Comparison of ENCODE assay signal across 8 mouse cellular contexts in genomic region chr12:108763057-108763796, GRCm38 (mm10). TPM values are rescaled to one million over a fixed set of nuclear protein-coding genes. Genes with fewer than 3 reads are reported as not detected.
DNase-seq lines count a peak whose midpoint lies in the region; ATAC-seq and TF ChIP-seq lines count a peak whose summit lies in the region.

No protein-coding gene starts in this region.

- no peak for ATAC-seq in kidney, embryonic 16.5 days (ENCODE audit: low FRiP score, low TSS enrichment)
- peak; percentile 52 for ATAC-seq in intestine, embryonic 16.5 days
- ATAC-seq in forebrain, embryonic 15.5 days (replicated peaks): no peak

- no peaks in the 10 kb centered on the region for H3K9me3 ChIP-seq in kidney, embryonic 16.5 days (ENCODE audit: low read length)
- no peaks in the 10 kb centered on the region for H3K9me3 ChIP-seq in intestine, embryonic 16.5 days (ENCODE audit: control insufficient read depth, low read length)
- no peaks in the 10 kb centered on the region for H3K9me3 ChIP-seq in forebrain, embryonic 15.5 days

- H3K27me3 ChIP-seq in kidney, embryonic 16.5 days (ENCODE audit: insufficient read depth, low read length): no peaks in the 10 kb centered on the region
- H3K27me3 ChIP-seq in intestine, embryonic 16.5 days (replicated peaks; ENCODE audit: control insufficient read depth, insufficient read depth, low read length): no peaks in the 10 kb centered on the region
- H3K27me3 ChIP-seq in spleen, adult 2 months (ENCODE audit: control insufficient read depth, insufficient read depth, low read length): no peaks in the 10 kb centered on the region
- no peaks in the 10 kb centered on the region for H3K27me3 ChIP-seq in forebrain, embryonic 15.5 days

- H3K36me3 ChIP-seq in kidney, embryonic 16.5 days (ENCODE audit: insufficient read depth, low read length): no peaks in the 10 kb centered on the region
- H3K36me3 ChIP-seq in intestine, embryonic 16.5 days (ENCODE audit: control insufficient read depth, insufficient read depth, low read length): no peaks in the 10 kb centered on the region
- H3K36me3 ChIP-seq in spleen, adult 2 months (ENCODE audit: control insufficient read depth, insufficient read depth, low read length): no peaks in the 10 kb centered on the region
- H3K36me3 ChIP-seq in forebrain, embryonic 15.5 days: no peaks in the 10 kb centered on the region

- H3K4me2 ChIP-seq in kidney, embryonic 16.5 days (replicated peaks; ENCODE audit: low read depth, low read length): no peak overlapping the region
- H3K4me2 ChIP-seq in intestine, embryonic 16.5 days (ENCODE audit: low read depth, low read length): no peak overlapping the region
- no peak overlapping the region for H3K4me2 ChIP-seq in forebrain, embryonic 15.5 days (replicated peaks)

- no peak overlapping the region for H3K4me3 ChIP-seq in kidney, embryonic 16.5 days (ENCODE audit: low read length)
- no peak overlapping the region for H3K4me3 ChIP-seq in brown adipose tissue, adult 24 weeks (ENCODE audit: insufficient read depth, low read depth, low read length)
- H3K4me3 ChIP-seq in intestine, embryonic 16.5 days (ENCODE audit: low read length): no peak overlapping the region
- peak overlapping the region; percentile 23; the same call in 1 of the 2 replicates for H3K4me3 ChIP-seq in spleen, adult 2 months (ENCODE audit: extremely low read depth, insufficient read depth, insufficient read length)
- no peak overlapping the region for H3K4me3 ChIP-seq in forebrain, embryonic 15.5 days

- no peak for TF ChIP-seq POLR2A in spleen, adult 2 months (IDR thresholded peaks at IDR 0.05; ENCODE audit: low read depth, low read length)

- peak; percentile 31 for DNase-seq in kidney, adult 9 months
- DNase-seq in spleen, adult 2 months (ENCODE audit: low read depth in 1 of 2, low spot score in 2 of 2): peak; percentile 52 to 61
- no peak for DNase-seq in right cerebral cortex, postnatal 10 days (ENCODE audit: low spot score in 2 of 2)
- no peak for DNase-seq in right cerebral cortex, postnatal 4 days

- no peak overlapping the region for H3K27ac ChIP-seq in kidney, embryonic 16.5 days (ENCODE audit: low read length)
- peak overlapping the region; percentile 61 for H3K27ac ChIP-seq in brown adipose tissue, adult 24 weeks (replicated peaks; ENCODE audit: low read depth, low read length)
- H3K27ac ChIP-seq in intestine, embryonic 16.5 days (ENCODE audit: low read length): no peak overlapping the region
- H3K27ac ChIP-seq in spleen, adult 2 months (ENCODE audit: insufficient read depth, low read length): peak overlapping the region; percentile 72
- no peak overlapping the region for H3K27ac ChIP-seq in forebrain, embryonic 15.5 days (replicated peaks)

- peak; percentile 35; the same call in 1 of the 2 replicates for TF ChIP-seq CTCF in spleen, adult 2 months (IDR thresholded peaks at IDR 0.05; ENCODE audit: extremely low read depth, insufficient read depth, insufficient read length, insufficient replicate concordance)

- no peak overlapping the region for H3K9ac ChIP-seq in kidney, embryonic 16.5 days (replicated peaks; ENCODE audit: low read length)
- no peak overlapping the region for H3K9ac ChIP-seq in intestine, embryonic 16.5 days (ENCODE audit: low read depth, low read length)
- H3K9ac ChIP-seq in forebrain, embryonic 15.5 days (replicated peaks): no peak overlapping the region

- WGBS in kidney, embryonic 16.5 days: 73% methylated on average over 9 of the region's 9 CpGs
- WGBS in intestine, embryonic 16.5 days: 64% methylated on average over 9 of the region's 9 CpGs
- WGBS in spleen, adult 2 months: 15% methylated on average over 9 of the region's 9 CpGs
- 71% methylated on average over 9 of the region's 9 CpGs for WGBS in forebrain, embryonic 15.5 days

- H3K4me1 ChIP-seq in kidney, embryonic 16.5 days (ENCODE audit: insufficient read depth, low read length): peaks cover 22% of the 10 kb centered on the region
- H3K4me1 ChIP-seq in brown adipose tissue, adult 24 weeks (ENCODE audit: control insufficient read depth, insufficient read depth, insufficient read length, low read length): peaks cover 16% of the 10 kb centered on the region
- peaks cover 23% of the 10 kb centered on the region for H3K4me1 ChIP-seq in intestine, embryonic 16.5 days (ENCODE audit: control insufficient read depth, insufficient read depth, low read length)
- peaks cover 37% of the 10 kb centered on the region for H3K4me1 ChIP-seq in spleen, adult 2 months (ENCODE audit: control insufficient read depth, insufficient read depth, insufficient read length)
- H3K4me1 ChIP-seq in forebrain, embryonic 15.5 days: peaks cover 10% of the 10 kb centered on the region

RNA-seq across cellular contexts. Expression of gene Yy1, which starts 29.5 kb away (rescaled TPM):
- 15.9 and 16.9 TPM in 2 replicates for polyA plus RNA-seq in kidney, embryonic 16.5 days (2015; fragmentation: Nextera tagmentation; extraction: Ambion mirVana)
- polyA plus RNA-seq in brown adipose tissue, adult 24 weeks (2012; ENCODE audit: insufficient read depth, insufficient read length, missing spikeins): 27.6 and 29.0 TPM in 2 replicates
- 10.0 and 11.4 TPM in 2 replicates for polyA plus RNA-seq in intestine, embryonic 16.5 days (2015; fragmentation: Nextera tagmentation; extraction: Ambion mirVana)
- 15.2 and 21.0 TPM in 2 replicates for polyA plus RNA-seq in spleen, adult 2 months (2012; rRNA removed)
- 17.2 and 18.7 TPM in 2 replicates for polyA plus RNA-seq in forebrain, embryonic 15.5 days (2015; fragmentation: Nextera tagmentation; extraction: Ambion mirVana)

Comparison
In these comparisons a context has a peak if more than half of its experiments do, and no peak if none do; other contexts are left out.
1. DNase-seq: peak in kidney, adult 9 months (single experiment) and spleen, adult 2 months (2 of 2); none in right cerebral cortex, postnatal 10 days (0 of 2) and right cerebral cortex, postnatal 4 days (single experiment).
2. H3K27ac ChIP-seq: peak in brown adipose tissue, adult 24 weeks (single experiment) and spleen, adult 2 months (single experiment); none in kidney, embryonic 16.5 days (single experiment), intestine, embryonic 16.5 days (single experiment) and forebrain, embryonic 15.5 days (single experiment).